Mouse (Mus musculus): ENCODE measurements around the gene Gfod2. TPM values are rescaled to one million over a fixed set of nuclear protein-coding genes. Genes with fewer than 3 reads are reported as not detected.

Gene Gfod2
- total RNA-seq, 2 experiments from 2014 or later = 3.6 to 3.7 TPM

DNA sequence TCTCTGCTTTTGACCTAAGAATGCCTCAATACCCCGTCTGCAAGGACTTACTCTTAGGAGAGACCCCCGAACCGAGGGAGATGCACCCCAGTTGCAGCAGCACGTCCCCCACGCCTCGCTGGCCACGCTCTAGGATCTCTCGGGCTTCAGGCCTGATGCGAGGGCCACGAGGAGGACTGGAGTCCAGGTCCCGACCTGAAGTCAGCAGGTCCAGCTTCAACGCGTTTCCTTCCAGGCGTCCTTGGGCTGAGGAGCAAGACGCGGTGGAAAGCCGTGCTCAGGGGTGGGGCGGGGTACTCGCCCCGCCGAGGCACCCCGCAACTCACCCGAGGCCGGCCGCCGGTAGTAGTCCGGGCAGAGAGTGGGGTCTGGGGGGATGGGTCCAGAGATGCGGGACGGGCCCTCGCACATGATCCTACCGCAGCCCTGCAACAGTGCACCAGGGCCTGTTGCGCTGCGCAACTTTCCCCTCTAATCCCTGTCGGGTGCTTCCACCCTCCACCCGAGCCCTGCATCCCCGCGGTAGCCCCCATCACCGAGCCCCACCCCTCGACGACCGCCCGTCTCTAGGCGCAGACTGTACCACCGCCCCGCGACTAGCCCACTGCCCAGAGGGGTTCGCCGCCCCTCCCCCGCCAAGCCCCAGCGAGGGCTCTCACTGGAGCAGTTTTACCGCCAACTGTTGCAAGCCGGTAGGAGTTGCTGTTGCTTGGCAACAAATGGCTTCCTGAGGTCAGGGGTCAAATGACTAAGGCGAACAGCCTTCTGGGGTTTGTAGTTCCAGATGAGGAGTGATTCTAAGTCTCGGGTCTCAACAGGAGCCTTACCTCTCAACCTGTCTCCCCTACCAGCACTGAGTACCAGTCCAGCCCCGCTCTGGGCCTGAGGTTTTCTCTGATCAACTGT, 50.7 kb downstream of the Gfod2 start, which contains the start of the genes 4933405L10Rik and Enkd1:
4933405L10Rik (plus strand) TSS at position 158 of the 906 bp plus-strand sequence.
Enkd1 (minus strand) TSS at position 713 of the 906 bp plus-strand sequence.
- peak; percentile 75 to 87 for DNase-seq
- intact Hi-C loops (cut with DNase I) = loop anchor here (5.0 kb wide), 1 partner anchor 305 kb away; the partner anchor contains the start of gene Ddx28

DNA sequence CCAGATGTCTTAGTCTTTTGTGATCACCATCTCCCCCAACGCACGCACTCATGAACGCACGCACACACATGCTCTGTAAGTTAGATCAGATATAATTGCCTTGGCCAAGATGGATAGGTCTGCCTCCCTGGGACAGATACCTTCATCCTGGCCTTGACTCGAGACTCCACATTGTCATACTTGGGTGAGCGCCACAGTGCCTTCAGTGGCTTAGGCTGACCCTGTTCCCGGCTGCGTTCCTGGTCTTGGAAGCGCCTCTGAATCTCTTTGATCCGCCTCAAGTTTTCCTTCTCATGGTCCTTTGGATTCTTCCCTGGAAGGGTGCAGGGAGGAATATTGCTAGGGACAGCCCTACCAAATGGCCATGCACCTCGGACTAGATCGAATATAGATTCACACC, 52.0 kb downstream of the Gfod2 start:
- no peak for DNase-seq
- intact Hi-C loops (cut with DNase I) = loop anchor here (5.0 kb wide), 1 partner anchor 306 kb away; the partner anchor contains the start of gene Ddx28

DNA sequence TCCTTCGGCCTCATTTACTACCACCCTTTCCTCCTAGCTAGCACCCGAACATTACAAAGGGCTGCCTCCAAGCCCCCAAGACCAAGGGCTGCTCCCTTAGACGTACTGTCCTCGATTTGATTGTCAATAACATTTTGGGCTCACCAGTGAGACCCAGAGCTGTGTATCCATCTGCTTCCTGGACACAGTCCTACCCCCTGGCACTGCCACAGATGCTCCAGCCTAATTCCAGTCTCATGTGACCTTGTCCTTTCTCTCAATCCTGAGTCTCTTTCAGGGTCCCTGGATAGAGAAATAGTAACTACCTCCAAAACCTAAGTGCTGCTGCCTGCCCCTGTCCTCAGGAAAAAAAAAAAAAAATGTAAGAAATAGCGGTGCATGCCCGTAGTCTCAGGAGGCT, 53.5 kb downstream of the Gfod2 start:
- DNase-seq = no peak
- intact Hi-C loops (cut with DNase I) = loop anchor here (5.0 kb wide), 1 partner anchor 307 kb away; the partner anchor contains the start of gene Ddx28

DNA sequence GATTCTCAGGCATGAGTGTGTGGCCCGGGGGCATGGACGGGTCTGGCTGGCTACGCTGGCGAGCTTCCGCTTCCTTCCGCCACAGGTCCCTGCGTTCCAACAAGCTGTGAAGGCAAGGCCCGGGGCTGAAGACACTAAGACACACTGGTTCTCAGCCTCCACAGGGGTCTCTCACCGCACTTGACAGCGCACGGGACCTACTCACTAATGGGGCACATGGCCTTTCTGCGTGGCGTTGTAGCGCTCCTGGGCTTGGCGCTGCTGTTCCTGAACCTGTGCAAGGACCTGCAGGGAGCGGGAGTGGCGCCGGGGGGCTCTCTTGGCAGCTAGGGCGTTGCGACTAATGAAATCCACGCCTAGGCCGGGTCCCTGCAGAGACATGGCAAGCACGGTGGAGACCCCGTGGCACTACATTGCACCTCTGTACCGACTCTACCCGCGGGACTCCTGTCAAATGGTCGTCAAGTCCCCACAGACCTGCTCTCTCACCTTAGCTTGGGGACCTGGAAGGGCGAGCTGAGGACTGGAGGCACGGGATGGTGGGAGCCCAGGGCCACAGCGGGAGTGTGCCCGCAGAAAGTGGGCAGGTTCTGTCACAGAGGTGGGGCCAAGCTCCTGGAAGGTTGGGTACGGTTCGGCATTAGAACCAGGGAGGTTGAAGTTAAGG, 54.2 kb downstream of the Gfod2 start:
- DNase-seq = no peak
- intact Hi-C loops (cut with DNase I) = no loop called here

DNA sequence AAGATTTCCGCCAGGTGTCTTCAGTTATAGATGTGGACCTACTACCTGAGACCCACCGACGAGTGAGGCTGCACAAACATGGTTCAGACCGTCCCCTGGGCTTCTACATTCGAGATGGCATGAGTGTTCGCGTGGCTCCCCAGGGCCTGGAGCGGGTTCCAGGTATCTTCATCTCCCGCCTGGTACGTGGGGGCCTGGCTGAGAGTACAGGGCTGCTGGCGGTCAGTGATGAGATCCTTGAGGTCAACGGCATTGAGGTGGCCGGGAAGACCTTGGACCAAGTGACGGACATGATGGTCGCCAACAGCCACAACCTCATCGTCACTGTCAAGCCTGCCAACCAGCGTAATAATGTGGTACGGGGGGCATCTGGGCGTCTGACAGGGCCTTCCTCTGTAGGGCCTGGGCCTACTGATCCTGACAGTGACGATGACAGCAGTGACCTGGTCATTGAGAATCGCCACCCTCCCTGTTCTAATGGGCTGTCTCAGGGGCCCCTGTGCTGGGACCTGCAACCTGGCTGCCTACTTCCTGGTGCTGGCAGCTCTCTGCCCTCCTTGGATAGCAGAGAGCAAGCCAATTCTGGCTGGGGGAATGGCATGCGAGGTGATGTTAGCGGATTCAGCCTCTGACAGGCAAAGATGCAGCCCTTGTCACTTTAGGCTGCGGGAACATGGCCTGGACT, 55.6 kb downstream of the Gfod2 start:
- DNase-seq = no peak

DNA sequence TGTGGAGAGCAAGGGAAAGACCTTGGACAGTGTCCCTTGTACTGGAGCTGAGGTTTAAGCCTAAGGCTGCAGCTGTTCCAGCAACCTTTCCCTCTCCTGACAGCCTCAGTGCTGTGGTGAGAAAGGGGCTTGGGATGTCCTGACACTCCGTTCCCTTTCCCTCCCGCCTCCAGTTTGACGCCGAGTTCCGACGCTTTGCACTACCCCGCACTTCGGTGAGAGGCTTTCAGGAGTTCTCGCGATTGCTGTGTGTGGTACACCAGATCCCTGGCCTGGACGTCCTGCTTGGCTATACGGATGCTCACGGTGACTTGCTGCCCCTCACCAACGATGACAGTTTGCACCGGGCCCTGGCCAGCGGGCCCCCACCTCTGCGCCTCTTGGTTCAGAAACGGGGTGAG, 56.5 kb downstream of the Gfod2 start:
- DNase-seq = no peak
- intact Hi-C loops (cut with DNase I) = no loop called here

More for the DNA sequence above, 55.6 kb downstream of the Gfod2 start:
- intact Hi-C loops (cut with DNase I) = no loop called here

DNA sequence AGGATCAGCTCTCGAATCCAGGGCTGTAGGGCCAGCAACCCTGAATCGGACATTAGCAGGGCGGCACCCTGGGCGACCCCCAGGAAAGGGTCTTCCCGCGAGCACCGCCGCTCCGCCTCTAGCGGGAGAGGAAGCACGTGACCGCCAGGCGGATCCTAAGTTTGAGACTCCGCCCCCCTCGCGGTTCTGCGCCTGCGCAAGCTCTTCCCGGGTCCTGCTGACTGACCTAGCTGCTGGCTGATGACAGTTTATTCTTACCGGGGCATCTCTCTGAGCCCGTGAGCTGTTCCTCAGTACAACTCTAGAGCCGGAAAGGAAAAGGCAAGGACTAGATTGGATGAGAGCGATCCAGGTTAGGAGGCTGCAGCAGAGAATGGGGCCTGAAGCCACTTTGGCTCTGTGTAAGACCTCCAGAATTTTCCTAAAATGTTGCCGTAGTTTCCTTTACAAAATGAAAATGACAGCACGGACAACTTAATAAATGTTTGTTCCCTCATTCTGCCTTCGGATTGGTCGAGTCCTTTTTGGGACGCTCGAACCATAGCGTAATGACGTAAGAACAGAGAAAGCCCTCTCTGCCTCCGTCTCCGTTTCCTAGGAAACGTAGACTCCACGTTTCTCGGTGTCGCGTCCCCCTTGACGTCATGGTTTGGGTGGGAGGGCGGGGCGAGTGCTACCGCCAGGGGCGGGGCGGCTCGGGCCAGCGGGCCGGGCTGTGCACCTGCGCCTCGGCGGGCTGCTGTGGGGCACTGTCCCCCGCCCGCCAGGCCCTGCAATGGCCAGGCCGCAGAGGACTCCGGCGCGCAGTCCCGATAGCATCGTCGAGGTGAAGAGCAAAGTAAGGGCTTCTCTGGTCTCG, 57.3 kb downstream of the Gfod2 start, which contains the start of the genes Acd and Pard6a:
Acd (minus strand) TSS at position 137 of the 859 bp plus-strand sequence.
Pard6a (plus strand) TSS at position 183 of the 859 bp plus-strand sequence.
- intact Hi-C loops (cut with DNase I) = no loop called here
- DNase-seq = peak; percentile 98

DNA sequence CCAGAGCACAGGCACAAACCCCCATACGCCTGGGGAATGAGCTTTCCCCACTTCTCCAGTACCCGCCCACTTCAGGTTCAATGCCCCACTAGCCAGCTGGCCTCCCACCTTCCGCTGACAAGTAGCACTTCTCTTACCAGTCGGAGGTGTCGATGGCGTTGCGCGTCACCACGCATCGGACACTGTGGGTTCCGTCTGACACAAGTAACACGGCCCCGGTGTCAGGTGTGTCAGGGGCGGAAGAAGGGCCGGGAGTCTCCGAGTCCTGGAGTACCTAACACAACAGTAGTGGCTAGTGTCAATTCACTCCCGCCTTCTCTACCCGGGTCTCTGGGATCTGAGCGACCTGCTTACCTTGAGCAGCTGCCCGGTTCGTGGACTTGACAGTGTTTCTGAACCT, 57.9 kb downstream of the Gfod2 start:
- peak in 1 of 2 experiments; percentile 51 for DNase-seq

DNA sequence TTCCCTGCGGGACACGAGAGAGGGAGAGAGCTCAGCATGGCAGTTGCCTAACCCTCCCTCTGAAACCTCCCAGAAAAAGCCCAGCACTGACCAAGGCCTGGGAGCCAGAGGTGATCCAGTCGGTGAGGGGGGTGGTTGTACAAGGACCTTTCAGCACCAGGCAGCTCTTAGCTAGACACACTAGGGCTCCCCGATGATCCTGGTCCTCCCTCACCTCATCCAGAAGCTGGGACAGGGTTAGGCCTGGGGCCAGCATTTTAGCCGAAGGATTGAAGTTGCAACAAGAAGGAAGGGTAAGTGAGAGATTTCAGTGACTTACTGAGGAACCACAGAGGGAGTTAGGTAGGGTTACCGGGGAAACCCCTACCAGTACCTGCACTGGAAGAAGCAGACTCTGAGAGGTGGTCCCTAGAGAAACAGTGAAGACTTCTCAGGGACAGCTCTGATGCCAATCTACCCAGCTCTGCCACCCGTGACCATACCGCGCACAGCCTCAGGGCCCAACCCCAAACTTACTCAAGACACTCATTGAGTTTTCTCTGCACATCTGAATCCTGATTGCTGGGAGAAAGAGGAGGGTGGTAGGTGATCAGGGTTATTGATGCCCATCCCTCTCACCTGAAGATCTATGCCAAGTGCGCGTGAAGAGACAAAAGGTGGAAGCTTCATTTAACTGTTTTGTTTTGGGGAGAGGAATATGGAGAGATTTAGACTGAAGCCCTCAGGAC, 58.8 kb downstream of the Gfod2 start:
- intact Hi-C loops (cut with DNase I) = no loop called here
- no peak for DNase-seq

More for the DNA sequence above, 57.9 kb downstream of the Gfod2 start:
- intact Hi-C loops (cut with DNase I) = no loop called here

DNA sequence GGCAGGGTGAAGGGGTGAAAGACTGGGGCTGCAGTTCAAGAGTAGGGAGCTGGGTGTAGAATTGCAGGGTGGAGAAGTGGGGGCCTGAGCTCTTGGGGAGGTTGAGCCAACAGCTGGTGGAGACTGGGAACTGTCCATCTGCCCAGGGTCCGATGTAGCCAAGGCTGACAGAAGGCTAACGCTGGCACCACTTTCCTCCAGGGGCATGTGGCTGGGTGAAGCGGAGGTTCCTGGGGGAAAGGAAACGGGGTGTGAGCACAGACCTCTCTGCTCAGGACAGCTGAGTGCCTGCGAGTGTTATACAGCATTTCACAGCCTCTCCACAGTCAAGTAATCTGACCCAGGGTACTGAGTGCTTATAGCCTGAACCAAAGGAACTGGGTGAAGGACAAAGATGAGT, 59.7 kb downstream of the Gfod2 start:
- DNase-seq = no peak
- intact Hi-C loops (cut with DNase I) = no loop called here

DNA sequence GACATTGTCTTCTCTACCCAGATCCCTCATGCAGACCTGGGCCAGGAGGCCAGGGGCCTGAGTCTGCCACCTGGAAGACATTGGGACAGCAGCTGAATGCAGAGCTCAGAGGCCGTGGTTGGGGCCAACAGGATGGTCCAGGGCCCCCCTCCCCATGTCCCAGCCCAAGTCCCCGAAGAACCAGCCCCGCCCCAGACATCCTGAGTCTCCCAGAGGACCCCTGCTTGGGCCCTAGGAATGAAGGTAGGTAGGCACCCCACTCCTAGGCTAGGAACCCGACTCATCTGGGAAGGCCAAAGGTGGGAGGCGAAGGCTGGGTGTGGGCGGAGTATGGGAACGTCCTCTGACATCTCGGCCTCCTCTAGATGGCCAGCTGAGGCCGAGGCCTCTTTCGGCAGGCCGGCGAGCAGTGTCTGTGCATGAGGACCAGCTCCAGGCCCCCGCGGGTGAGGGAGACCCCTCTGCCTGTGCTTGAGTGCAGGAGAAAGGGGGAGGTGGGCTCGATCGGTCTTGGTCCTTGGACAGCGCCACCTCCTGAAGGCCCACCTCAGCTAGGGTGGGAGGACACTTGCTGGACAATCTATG, 61.2 kb downstream of the Gfod2 start:
- intact Hi-C loops (cut with DNase I) = no loop called here
- no peak for DNase-seq

DNA sequence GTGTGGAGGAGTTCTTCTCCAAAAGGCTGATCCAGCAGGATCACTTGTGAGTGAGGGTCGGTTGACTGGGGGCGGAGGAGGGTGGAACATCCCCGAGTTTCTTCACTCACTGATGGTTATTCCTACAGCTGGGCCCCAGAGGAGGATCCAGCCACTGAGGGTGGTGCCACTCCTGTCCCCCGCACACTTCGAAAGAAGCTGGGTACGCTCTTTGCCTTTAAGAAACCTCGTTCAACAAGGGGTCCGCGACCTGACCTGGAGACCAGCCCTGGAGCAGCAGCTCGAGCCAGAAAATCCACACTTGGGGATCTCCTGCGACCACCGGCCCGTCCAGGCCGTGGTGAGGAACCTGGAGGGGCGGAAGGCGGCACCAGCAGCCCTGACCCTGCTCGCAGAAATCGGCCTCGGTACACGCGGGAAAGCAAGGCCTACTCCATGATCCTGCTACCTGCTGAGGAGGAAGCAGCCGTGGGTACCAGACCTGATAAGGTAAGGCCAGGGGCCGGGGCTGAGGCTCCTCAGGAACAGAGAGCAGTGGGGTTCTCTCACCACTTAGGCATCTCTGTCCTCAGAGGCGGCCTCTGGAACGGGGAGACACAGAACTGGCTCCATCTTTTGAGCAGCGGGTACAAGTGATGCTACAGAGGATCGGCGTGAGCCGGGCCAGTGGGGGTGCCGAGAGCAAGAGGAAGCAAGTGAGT, 63.2 kb downstream of the Gfod2 start:
- intact Hi-C loops (cut with DNase I) = no loop called here
- no peak for DNase-seq

DNA sequence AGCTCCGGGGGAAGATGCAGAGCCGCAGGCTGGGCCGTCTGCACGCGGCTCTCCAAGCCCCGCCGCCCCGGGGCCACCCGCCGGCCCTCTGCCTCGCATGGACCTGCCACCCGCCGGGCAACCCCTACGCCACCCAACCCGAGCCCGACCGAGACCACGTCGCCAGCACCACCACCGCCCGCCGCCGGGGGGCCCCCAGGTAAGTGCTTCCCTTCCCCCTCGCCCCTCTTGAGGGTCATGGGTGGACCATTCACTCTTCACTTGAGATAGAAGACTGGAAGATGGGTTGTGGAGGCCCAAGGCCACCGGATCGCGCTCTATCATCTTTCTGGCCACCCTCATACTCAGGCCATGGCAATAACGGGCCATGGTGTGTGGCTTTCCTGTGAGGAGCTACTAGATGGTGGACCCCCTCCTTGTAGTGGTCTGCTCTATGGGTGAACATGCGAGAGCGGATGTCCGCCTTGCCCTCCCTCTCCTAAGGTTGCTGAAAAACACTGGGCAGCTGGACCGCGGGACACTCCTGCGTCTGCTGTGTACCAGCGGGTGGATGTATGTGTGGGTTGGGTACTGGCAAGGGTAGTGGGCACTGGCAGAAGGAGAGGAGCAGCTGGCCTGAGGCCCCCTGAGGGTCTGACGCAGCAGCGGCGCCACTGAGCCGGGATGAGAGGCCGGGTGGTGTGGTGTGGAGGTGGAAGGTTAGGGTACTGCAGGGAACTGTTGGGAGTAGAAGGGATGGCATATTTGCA, 64.2 kb downstream of the Gfod2 start:
- intact Hi-C loops (cut with DNase I) = no loop called here
- peak in 1 of 2 experiments; percentile 27 for DNase-seq

DNA sequence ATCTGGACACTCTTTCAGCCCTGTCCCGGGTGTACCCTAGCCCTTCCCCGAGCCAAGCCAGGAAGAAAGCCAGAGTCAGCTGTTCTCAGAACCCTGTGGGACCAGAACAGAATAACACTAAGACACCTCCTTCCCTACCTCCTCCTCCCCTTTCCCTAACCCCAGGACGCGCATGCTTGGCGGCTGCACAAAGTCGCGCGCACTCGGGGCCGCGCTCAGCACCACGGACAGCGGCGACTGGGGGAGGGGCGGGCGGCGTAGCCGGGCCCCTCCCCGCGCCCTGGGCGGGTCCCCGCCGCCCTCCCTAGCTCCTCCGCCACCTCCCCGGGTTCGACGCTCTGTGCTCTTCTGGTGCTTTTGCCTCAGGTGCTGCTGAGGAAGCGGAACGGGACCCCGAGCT, 64.8 kb downstream of the Gfod2 start:
- peak; percentile 81 to 87 for DNase-seq
- intact Hi-C loops (cut with DNase I) = no loop called here

DNA sequence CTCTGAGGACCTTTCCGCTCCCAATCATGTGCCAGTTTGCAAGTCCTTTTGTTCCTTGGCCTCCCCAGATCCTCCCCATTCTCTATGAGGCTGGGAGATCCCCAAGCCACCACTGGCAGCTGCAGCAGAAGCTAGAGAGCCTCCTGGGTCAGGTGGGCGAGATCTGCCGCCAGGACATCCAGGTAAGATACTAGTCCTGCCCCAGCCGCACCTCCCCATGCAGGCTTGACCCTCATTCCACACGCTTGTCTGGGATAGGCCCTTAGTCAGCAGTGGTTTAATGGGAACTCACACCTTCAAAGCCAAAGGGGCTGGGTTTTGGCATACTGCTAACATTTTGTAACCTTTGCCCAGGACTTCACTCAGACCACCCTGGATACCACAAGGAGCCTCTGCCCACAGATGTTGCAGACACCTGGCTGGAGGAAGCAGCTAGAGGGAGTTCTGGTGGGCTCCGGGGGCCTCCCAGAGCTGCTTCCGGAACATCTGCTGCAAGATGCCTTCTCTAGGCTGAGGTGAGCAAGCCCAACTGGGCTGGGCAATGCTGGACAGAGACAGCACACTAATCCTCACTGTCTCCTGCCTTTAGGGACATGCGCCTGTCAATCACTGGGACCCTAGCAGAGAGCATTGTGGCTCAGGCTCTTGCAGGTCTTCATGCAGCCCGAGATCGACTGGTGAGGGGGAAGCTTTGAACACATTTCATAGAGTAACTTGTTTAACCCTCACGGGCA, 65.8 kb downstream of the Gfod2 start:
- intact Hi-C loops (cut with DNase I) = no loop called here
- no peak for DNase-seq

DNA sequence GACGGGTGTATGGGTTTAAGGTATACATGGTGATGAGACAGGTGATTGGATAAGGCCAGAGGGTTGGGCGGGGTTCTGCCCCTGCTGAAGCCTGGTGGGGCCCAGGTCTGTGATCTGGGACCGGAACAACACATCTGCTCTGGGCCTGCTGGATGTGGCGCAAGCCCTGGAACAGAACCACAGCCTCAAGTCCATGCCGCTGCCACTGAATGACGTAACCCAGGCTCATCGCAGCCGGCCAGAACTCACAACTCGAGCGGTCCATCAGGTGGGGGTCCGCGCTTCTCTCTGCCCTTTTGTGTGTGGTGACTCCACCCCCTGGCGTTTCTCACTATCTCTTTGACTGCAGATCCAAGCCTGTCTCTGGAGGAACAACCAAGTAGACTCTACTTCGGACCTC, 67.5 kb downstream of the Gfod2 start:
- DNase-seq = no peak
- intact Hi-C loops (cut with DNase I) = no loop called here

DNA sequence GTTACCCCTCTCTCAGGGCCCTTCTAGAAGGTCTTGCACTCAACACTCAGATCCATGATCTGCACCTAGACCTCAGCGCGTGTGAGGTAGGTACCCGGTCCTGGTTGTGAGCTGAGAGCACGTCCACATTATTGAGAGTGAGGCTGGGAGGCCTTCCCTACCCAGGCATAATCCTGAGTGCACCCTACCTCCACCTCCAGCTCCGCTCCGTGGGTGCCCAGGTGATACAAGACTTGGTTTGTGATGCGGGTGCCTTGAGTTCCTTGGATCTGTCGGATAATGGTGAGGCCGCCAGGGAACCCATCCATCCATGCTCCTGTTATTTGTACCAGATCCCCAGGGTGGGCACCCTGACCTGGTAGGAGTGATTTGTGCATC, 68.5 kb downstream of the Gfod2 start:
- no peak for DNase-seq
- intact Hi-C loops (cut with DNase I) = loop anchor here (5.0 kb wide), 1 partner anchor 53 kb away; the partner anchor contains the start of genes Agrp and Ctcf

Measured in heart, postnatal 14 days (tissue).